Mouse (Mus musculus) forebrain, embryonic 11.5 days (tissue): Measurements from ENCODE around the gene Tmem192. TPM values are rescaled to one million over a fixed set of nuclear protein-coding genes. Genes with fewer than 3 reads are reported as not detected.
"Not testable (repeated sequence)": the region's sequence is repeated elsewhere in the genome, so short reads cannot be mapped to it uniquely, and the experiment has no call there.

ENCODE experiments used
- ATAC-seq: fragments of 200-750 bp; cut with Nextera tagmentation; replicated peaks from 2 replicates; pipeline ENCODE4 v1.8.0; 2017; ENCODE audit warnings: moderate TSS enrichment; ENCODE audit not compliant: low FRiP score
- DNase-seq: peaks from one replicate; pipeline ENCODE4 v3.0.0-alpha.2; 2017; ENCODE audit warnings: low spot score
- H3K27ac ChIP-seq: fragments of 300-500 bp; sonication (generic); 2 replicates; pipeline ENCODE4 v1.5.1; 2014; ENCODE audit warnings: low read depth, low read length
- H3K27me3 ChIP-seq: fragments of 300-500 bp; sonication (generic); 2 replicates; pipeline ENCODE4 v1.6.1; 2014; ENCODE audit warnings: mild to moderate bottlenecking, low read length, mixed read lengths; ENCODE audit not compliant: control insufficient read depth, insufficient read depth
- H3K36me3 ChIP-seq: fragments of 300-500 bp; sonication (generic); 2 replicates; pipeline ENCODE4 v1.6.1; 2014; ENCODE audit warnings: mild to moderate bottlenecking, low read length, moderate library complexity, mixed read lengths; ENCODE audit not compliant: control insufficient read depth, insufficient read depth
- H3K4me1 ChIP-seq: fragments of 300-500 bp; sonication (generic); replicated peaks from 2 replicates; pipeline ENCODE4 v1.6.1; 2014; ENCODE audit warnings: low read length, mixed read lengths; ENCODE audit not compliant: control insufficient read depth, insufficient read depth
- H3K4me2 ChIP-seq: fragments of 300-500 bp; sonication (generic); 2 replicates; pipeline ENCODE4 v1.6.1; 2014; ENCODE audit warnings: low read depth, mild to moderate bottlenecking, low read length, moderate library complexity, mixed read lengths; ENCODE audit not compliant: severe bottlenecking
- H3K4me3 ChIP-seq: fragments of 300-500 bp; sonication (generic); 2 replicates; pipeline ENCODE4 v1.5.1; 2014; ENCODE audit warnings: low read depth, low read length
- H3K9ac ChIP-seq: fragments of 300-500 bp; sonication (generic); 2 replicates; pipeline ENCODE4 v1.6.1; 2014; ENCODE audit warnings: low read length
- H3K9me3 ChIP-seq: fragments of 300-500 bp; sonication (generic); 2 replicates; pipeline ENCODE4 v1.6.1; 2016; ENCODE audit warnings: low read length, mixed read lengths; ENCODE audit not compliant: control insufficient read depth
- WGBS: fragments of 180-500 bp; shearing (Covaris S2); extraction: QIAGEN DNeasy Blood & Tissue Kit; methylation state at CpG from one replicate; pipeline ENCODE4 v1.1.7; 2014; 5-methylcytosine and 5-hydroxymethylcytosine counted together
- polyA plus RNA-seq: library from polyadenylated mRNA; unstranded; fragments of >200 nt; fragmentation: Nextera tagmentation; extraction: Ambion mirVana; gene quantifications from 2 replicates; pipeline ENCODE4 v1.2.1, GENCODE M21; 2014

The Tmem192 gene
- polyA plus RNA-seq, 1 experiment from 2014 or later = 14.0 TPM

DNA sequence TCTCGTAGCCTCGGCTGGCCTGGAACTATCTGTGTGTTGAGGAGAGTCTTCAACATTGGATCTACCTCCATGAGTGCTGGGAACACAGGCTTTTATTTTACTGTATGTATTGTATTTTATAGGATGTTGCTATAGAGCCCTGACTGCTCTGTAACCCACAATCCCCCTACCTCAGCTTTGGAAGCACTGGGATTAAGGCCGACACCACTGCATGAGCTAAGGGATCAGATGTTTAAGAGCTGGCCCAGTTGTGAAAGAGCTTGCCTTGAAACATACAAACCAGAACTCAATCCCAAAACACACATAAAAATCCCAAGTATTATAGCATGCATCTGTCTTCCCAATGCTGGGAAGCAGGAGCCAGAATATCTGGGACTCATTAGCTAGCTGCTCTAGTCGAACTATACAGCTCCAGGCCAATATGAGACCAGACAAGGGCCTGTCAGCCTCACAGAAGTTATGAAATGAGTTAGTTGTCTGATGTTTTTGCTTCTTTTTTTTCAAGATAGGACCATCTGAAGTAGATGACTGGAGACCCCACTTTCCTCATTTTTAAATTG lies 51.9 kb downstream of the Tmem192 start:
- no peak overlapping the region for H3K4me2 ChIP-seq
- no peaks in the 10 kb centered on the region for H3K36me3 ChIP-seq
- no peaks in the 10 kb centered on the region for H3K27me3 ChIP-seq
- DNase-seq (no peak), ATAC-seq (no peak)
- no peak overlapping the region for H3K9ac ChIP-seq
- H3K4me1 ChIP-seq = no peaks in the 10 kb centered on the region
- H3K4me3 ChIP-seq = no peak overlapping the region
- 89% methylated on average over 4 of the region's 4 CpGs for WGBS
- H3K9me3 ChIP-seq = no peaks in the 10 kb centered on the region
- H3K27ac ChIP-seq = no peak overlapping the region

DNA sequence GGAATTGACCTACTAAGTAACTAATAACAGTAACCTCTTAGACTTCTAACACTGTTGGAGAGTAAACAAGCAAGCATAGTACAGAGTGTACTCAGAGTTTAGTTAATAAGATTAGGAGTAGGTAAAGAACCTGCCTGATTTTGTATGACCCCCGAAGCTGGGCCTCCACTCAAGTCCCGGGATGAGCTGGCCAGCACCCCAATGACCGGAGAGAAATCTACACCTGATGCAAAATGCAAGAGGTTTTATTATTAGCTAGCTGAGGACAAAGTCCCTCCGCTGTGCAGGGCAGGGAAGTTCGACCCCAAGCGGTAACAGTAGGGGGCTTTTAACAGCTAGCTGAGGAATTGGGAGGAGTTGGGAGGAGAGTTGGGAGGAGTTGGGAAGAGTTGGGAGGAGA lies 60.6 kb downstream of the Tmem192 start:
- not testable (repeated sequence) for H3K4me1 ChIP-seq, H3K4me2 ChIP-seq, ATAC-seq, H3K36me3 ChIP-seq, H3K27ac ChIP-seq, H3K27me3 ChIP-seq, DNase-seq, H3K9ac ChIP-seq, H3K9me3 ChIP-seq, H3K4me3 ChIP-seq
- WGBS = 76% methylated on average over 6 of the region's 6 CpGs

DNA sequence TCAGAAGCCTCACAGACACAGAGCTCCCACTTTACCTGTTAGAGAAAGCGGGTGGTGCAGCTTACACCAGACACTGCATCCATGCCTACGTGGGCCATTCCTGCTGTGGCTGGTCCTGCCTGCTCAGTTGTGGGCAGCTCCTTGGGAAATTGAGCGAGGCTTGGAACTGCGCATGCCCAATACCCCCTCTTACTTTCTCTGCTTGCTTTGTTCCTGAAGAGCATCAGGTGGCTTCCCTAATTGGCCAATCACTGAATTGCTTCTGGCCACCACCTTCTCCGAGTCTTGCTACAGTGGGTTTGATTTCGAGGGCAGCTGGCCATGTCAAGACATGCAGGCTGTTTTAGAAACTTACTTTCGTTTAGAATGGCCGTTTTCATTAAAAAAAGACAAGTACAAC lies 71.4 kb downstream of the Tmem192 start, which contains the start of the genes Trim61 and Trim60:
Trim61 (minus strand) TSS at position 101 of the 400 bp plus-strand sequence.
Trim60 (minus strand) TSS at position 162 of the 400 bp plus-strand sequence.
- no peaks in the 10 kb centered on the region; the same call in 1 of the 2 replicates for H3K9me3 ChIP-seq
- no peaks in the 10 kb centered on the region for H3K36me3 ChIP-seq
- H3K4me2 ChIP-seq = no peak within 1 kb of the TSS
- no peak for DNase-seq
- WGBS = 90% methylated on average over 8 of the region's 8 CpGs
- no peaks in the 10 kb centered on the region for H3K27me3 ChIP-seq
- H3K9ac ChIP-seq = no peak within 1 kb of the TSS
- H3K27ac ChIP-seq = no peak within 1 kb of the TSS
- no peak within 1 kb of the TSS for H3K4me3 ChIP-seq
- no peak for ATAC-seq
- no peaks in the 10 kb centered on the region for H3K4me1 ChIP-seq

Other genes starting within 250 kb of the Tmem192 start
- 205 and 208 TPM in 2 replicates for gene Msmo1, start 213.4 kb upstream of the Tmem192 start, polyA plus RNA-seq
- 22.6 and 26.0 TPM in 2 replicates for gene Klhl2, start 97.2 kb upstream of the Tmem192 start, polyA plus RNA-seq
- 0.19 TPM in 1 of 2 replicates, not detected in the other for gene Trim75, start 40.6 kb downstream of the Tmem192 start, polyA plus RNA-seq
- not detected in 2 replicates for gene Trim61, start 71.3 kb downstream of the Tmem192 start, polyA plus RNA-seq
- gene Trim60, start 71.4 kb downstream of the Tmem192 start, polyA plus RNA-seq = 0.13 TPM in 1 of 2 replicates, not detected in the other
- 5.6 and 5.7 TPM in 2 replicates for gene Apela, start 90.2 kb downstream of the Tmem192 start, polyA plus RNA-seq
- not detected in 2 replicates for gene Gm10663, start 127.8 kb downstream of the Tmem192 start, polyA plus RNA-seq
- gene BC030870, start 182.4 kb downstream of the Tmem192 start, polyA plus RNA-seq = not detected in 2 replicates